Mouse (Mus musculus) midbrain, embryonic 15.5 days (tissue): ENCODE data around the gene Hnf1b. TPM values are rescaled to one million over a fixed set of nuclear protein-coding genes. Genes with fewer than 3 reads are reported as not detected.

Experiments
- ATAC-seq: fragments of 200-750 bp; cut with Nextera tagmentation; replicated peaks from 2 replicates; pipeline ENCODE4 v1.8.0; 2017; ENCODE audit warnings: moderate TSS enrichment
- H3K27ac ChIP-seq: fragments of 300-500 bp; sonication (generic); 2 replicates; pipeline ENCODE4 v1.5.1; 2015; ENCODE audit warnings: mild to moderate bottlenecking, inconsistent platforms
- H3K27me3 ChIP-seq: fragments of 300-500 bp; sonication (generic); replicated peaks from 2 replicates; pipeline ENCODE4 v1.6.1; 2015; ENCODE audit warnings: inconsistent platforms
- H3K36me3 ChIP-seq: fragments of 300-500 bp; sonication (generic); replicated peaks from 2 replicates; pipeline ENCODE4 v1.6.1; 2015; ENCODE audit warnings: inconsistent platforms
- H3K4me1 ChIP-seq: fragments of 300-500 bp; sonication (generic); 2 replicates; pipeline ENCODE4 v1.6.1; 2015; ENCODE audit warnings: inconsistent platforms
- H3K4me2 ChIP-seq: fragments of 300-500 bp; sonication (generic); 2 replicates; pipeline ENCODE4 v1.6.1; 2015; ENCODE audit warnings: inconsistent platforms, mild to moderate bottlenecking, moderate library complexity
- H3K4me3 ChIP-seq: fragments of 300-500 bp; sonication (generic); 2 replicates; pipeline ENCODE4 v1.5.1; 2015; ENCODE audit warnings: mild to moderate bottlenecking, inconsistent platforms
- H3K9ac ChIP-seq: fragments of 300-500 bp; sonication (generic); 2 replicates; pipeline ENCODE4 v1.6.1; 2015; ENCODE audit warnings: mild to moderate bottlenecking, inconsistent platforms
- H3K9me3 ChIP-seq: fragments of 300-500 bp; sonication (generic); 2 replicates; pipeline ENCODE4 v1.6.1; 2016; ENCODE audit warnings: inconsistent platforms
- WGBS: fragments of 180-500 bp; shearing (Covaris S2); methylation state at CpG from one replicate; pipeline ENCODE4 v1.1.7; 2015; ENCODE audit warnings: mixed read lengths; 5-methylcytosine and 5-hydroxymethylcytosine counted together
- polyA plus RNA-seq: library from polyadenylated mRNA; unstranded; fragments of >200 nt; fragmentation: Nextera tagmentation; extraction: Ambion mirVana; gene quantifications from 2 replicates; pipeline ENCODE4 v1.2.1, GENCODE M21; 2015

Hnf1b gene
- 0.15 TPM in 1 of 2 replicates, not detected in the other for polyA plus RNA-seq

GRCm38 (mm10) chr11:83849529-83850335 is at the start of gene Hnf1b:
Hnf1b (plus strand) TSS chr11:83850063.
- peaks cover 31% of the 10 kb centered on the region for H3K4me1 ChIP-seq
- no peaks in the 10 kb centered on the region for H3K9me3 ChIP-seq
- H3K27me3 ChIP-seq = peaks cover 57% of the 10 kb centered on the region
- ATAC-seq = no peak
- no peaks in the 10 kb centered on the region for H3K36me3 ChIP-seq
- H3K27ac ChIP-seq = no peak within 1 kb of the TSS
- H3K9ac ChIP-seq = no peak within 1 kb of the TSS
- 4% methylated on average over 35 of the region's 36 CpGs for WGBS
- H3K4me3 ChIP-seq = no peak within 1 kb of the TSS
- 0 out of 2 replicates have a peak within 1 kb of the TSS, but pooled peaks have one; percentile 3 for H3K4me2 ChIP-seq

- Histone ChIP-seq H3K4me2 (no peak overlapping the region), H3K36me3 (no peaks in the 10 kb centered on the region), H3K9ac (no peak overlapping the region), H3K4me3 (no peak overlapping the region), H3K4me1 (no peaks in the 10 kb centered on the region), H3K9me3 (no peaks in the 10 kb centered on the region), H3K27me3 (no peaks in the 10 kb centered on the region), H3K27ac (no peak overlapping the region)
- WGBS = 69% methylated on average over 8 of the region's 8 CpGs
- ATAC-seq = no peak
These were observed 47.7 kb upstream of the Hnf1b start for GRCm38 (mm10) chr11:83802166-83802565.

GRCm38 (mm10) chr11:83802581-83802980 is 47.3 kb upstream of the Hnf1b start:
- ATAC-seq = no peak

GRCm38 (mm10) chr11:83810441-83810840 is 39.4 kb upstream of the Hnf1b start:
- 58% methylated on average over 8 of the region's 8 CpGs for WGBS
- Histone ChIP-seq H3K9ac (no peak overlapping the region), H3K4me2 (no peak overlapping the region), H3K4me3 (no peak overlapping the region), H3K36me3 (no peaks in the 10 kb centered on the region), H3K9me3 (no peaks in the 10 kb centered on the region), H3K27me3 (no peaks in the 10 kb centered on the region), H3K4me1 (no peaks in the 10 kb centered on the region), H3K27ac (no peak overlapping the region)
- ATAC-seq = no peak

More at GRCm38 (mm10) chr11:83802581-83802980, 47.3 kb upstream of the Hnf1b start:
- Histone ChIP-seq H3K9me3 (no peaks in the 10 kb centered on the region), H3K9ac (no peak overlapping the region), H3K4me1 (no peaks in the 10 kb centered on the region), H3K4me2 (no peak overlapping the region), H3K27me3 (no peaks in the 10 kb centered on the region), H3K36me3 (no peaks in the 10 kb centered on the region), H3K27ac (no peak overlapping the region), H3K4me3 (no peak overlapping the region)
- 91% methylated on average over 4 of the region's 4 CpGs for WGBS

GRCm38 (mm10) chr11:83815191-83815590 is 34.7 kb upstream of the Hnf1b start:
- H3K4me2 ChIP-seq = no peak overlapping the region
- ATAC-seq = no peak
- H3K27me3 ChIP-seq = no peaks in the 10 kb centered on the region
- H3K4me1 ChIP-seq = no peaks in the 10 kb centered on the region
- no peak overlapping the region for H3K4me3 ChIP-seq
- H3K36me3 ChIP-seq = no peaks in the 10 kb centered on the region
- no peaks in the 10 kb centered on the region for H3K9me3 ChIP-seq
- 87% methylated on average over 5 of the region's 5 CpGs for WGBS
- H3K27ac ChIP-seq = no peak overlapping the region
- H3K9ac ChIP-seq = no peak overlapping the region

GRCm38 (mm10) chr11:83815628-83816027 is 34.2 kb upstream of the Hnf1b start:
- Histone ChIP-seq H3K4me2 (no peak overlapping the region), H3K36me3 (no peaks in the 10 kb centered on the region), H3K27ac (no peak overlapping the region), H3K4me1 (no peaks in the 10 kb centered on the region), H3K27me3 (no peaks in the 10 kb centered on the region), H3K9me3 (no peaks in the 10 kb centered on the region), H3K4me3 (no peak overlapping the region), H3K9ac (no peak overlapping the region)
- 7% methylated on average over 9 of the region's 9 CpGs for WGBS
- ATAC-seq = no peak

GRCm38 (mm10) chr11:83817048-83817447 is 32.8 kb upstream of the Hnf1b start:
- no peak for ATAC-seq
- H3K27ac ChIP-seq = peak overlapping the region; percentile 61

GRCm38 (mm10) chr11:83817994-83818393 is 31.9 kb upstream of the Hnf1b start:
- Histone ChIP-seq H3K4me2 (no peak overlapping the region), H3K36me3 (no peaks in the 10 kb centered on the region), H3K27me3 (no peaks in the 10 kb centered on the region), H3K9ac (no peak overlapping the region), H3K4me1 (no peaks in the 10 kb centered on the region), H3K27ac (no peak overlapping the region), H3K9me3 (no peaks in the 10 kb centered on the region), H3K4me3 (no peak overlapping the region)
- ATAC-seq = no peak
- WGBS = 81% methylated on average over 4 of the region's 4 CpGs

More at GRCm38 (mm10) chr11:83817048-83817447, 32.8 kb upstream of the Hnf1b start:
- WGBS = 58% methylated on average over 6 of the region's 6 CpGs
- no peaks in the 10 kb centered on the region for H3K9me3 ChIP-seq
- no peaks in the 10 kb centered on the region for H3K27me3 ChIP-seq
- no peak overlapping the region for H3K4me2 ChIP-seq
- H3K4me3 ChIP-seq = no peak overlapping the region
- H3K36me3 ChIP-seq = no peaks in the 10 kb centered on the region
- H3K9ac ChIP-seq = no peak overlapping the region
- no peaks in the 10 kb centered on the region for H3K4me1 ChIP-seq

- no peaks in the 10 kb centered on the region for H3K4me1 ChIP-seq
- H3K36me3 ChIP-seq = no peaks in the 10 kb centered on the region
- H3K4me2 ChIP-seq = no peak overlapping the region
- WGBS = 63% methylated on average over 9 of the region's 9 CpGs
- no peak for ATAC-seq
- no peaks in the 10 kb centered on the region for H3K27me3 ChIP-seq
- no peak overlapping the region for H3K9ac ChIP-seq
- H3K27ac ChIP-seq = no peak overlapping the region
- no peak overlapping the region for H3K4me3 ChIP-seq
- H3K9me3 ChIP-seq = no peaks in the 10 kb centered on the region
These were observed 31.2 kb upstream of the Hnf1b start for GRCm38 (mm10) chr11:83818591-83819127.

- Histone ChIP-seq H3K4me1 (no peaks in the 10 kb centered on the region), H3K27ac (no peak overlapping the region), H3K9ac (no peak overlapping the region), H3K27me3 (no peaks in the 10 kb centered on the region), H3K4me3 (no peak overlapping the region), H3K4me2 (no peak overlapping the region), H3K9me3 (no peaks in the 10 kb centered on the region), H3K36me3 (no peaks in the 10 kb centered on the region)
- ATAC-seq = no peak
- WGBS = 64% methylated on average over 10 of the region's 10 CpGs
These were observed 29.9 kb upstream of the Hnf1b start for GRCm38 (mm10) chr11:83819806-83820483.

GRCm38 (mm10) chr11:83826142-83826541 is 23.7 kb upstream of the Hnf1b start:
- H3K4me3 ChIP-seq = no peak overlapping the region

GRCm38 (mm10) chr11:83828553-83829142 is 21.2 kb upstream of the Hnf1b start:
- no peak overlapping the region for H3K4me2 ChIP-seq
- H3K9me3 ChIP-seq = no peaks in the 10 kb centered on the region
- H3K4me3 ChIP-seq = no peak overlapping the region
- H3K4me1 ChIP-seq = no peaks in the 10 kb centered on the region
- H3K27me3 ChIP-seq = no peaks in the 10 kb centered on the region
- H3K9ac ChIP-seq = no peak overlapping the region
- H3K36me3 ChIP-seq = no peaks in the 10 kb centered on the region
- no peak for ATAC-seq
- no peak overlapping the region for H3K27ac ChIP-seq
- WGBS = 85% methylated on average over 8 of the region's 8 CpGs

More at GRCm38 (mm10) chr11:83826142-83826541, 23.7 kb upstream of the Hnf1b start:
- no peaks in the 10 kb centered on the region for H3K36me3 ChIP-seq
- H3K9ac ChIP-seq = no peak overlapping the region
- no peaks in the 10 kb centered on the region for H3K9me3 ChIP-seq
- no peak for ATAC-seq
- no peak overlapping the region for H3K27ac ChIP-seq
- H3K27me3 ChIP-seq = no peaks in the 10 kb centered on the region
- 96% methylated on average over 3 of the region's 3 CpGs for WGBS
- H3K4me2 ChIP-seq = no peak overlapping the region
- H3K4me1 ChIP-seq = no peaks in the 10 kb centered on the region
